8 mouse cellular contexts compared by ENCODE assay signal in the genomic region with DNA sequence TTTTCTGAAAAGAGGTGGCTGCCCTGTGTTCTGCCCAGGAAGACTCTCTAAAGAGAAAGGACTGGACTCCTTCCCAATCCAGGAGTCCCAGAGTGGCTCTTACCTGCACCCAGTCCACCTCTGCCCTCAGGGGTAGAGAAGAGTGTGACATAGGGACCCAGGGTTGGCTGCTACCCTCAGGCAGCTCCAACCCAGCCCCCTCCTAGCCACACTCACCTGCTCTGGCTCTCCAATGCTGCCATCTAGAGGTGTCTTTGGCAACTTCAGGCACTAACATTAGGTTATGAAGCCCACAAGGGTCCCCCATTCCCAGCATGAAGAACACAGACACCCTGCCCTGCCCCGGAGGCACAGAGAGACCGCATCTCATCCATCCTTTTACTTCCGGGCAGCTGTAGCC.
DNase-seq lines count a peak whose midpoint lies in the region; ATAC-seq and TF ChIP-seq lines count a peak whose summit lies in the region.

No protein-coding gene starts in this region.

- H3K27me3 ChIP-seq in liver, postnatal 0 days (ENCODE audit: insufficient read depth, low read length) = no peaks in the 10 kb centered on the region
- H3K27me3 ChIP-seq in liver, embryonic 12.5 days (replicated peaks) = 0 out of 2 replicates have a peak, but pooled peaks cover 4% of the 10 kb centered on the region
- no peaks in the 10 kb centered on the region for H3K27me3 ChIP-seq in forebrain, embryonic 16.5 days (replicated peaks; ENCODE audit: control insufficient read depth, insufficient read depth, low read length)
- H3K27me3 ChIP-seq in neural tube, embryonic 15.5 days (replicated peaks) = peaks cover 6% of the 10 kb centered on the region; the same call in 1 of the 2 replicates

- no peaks in the 10 kb centered on the region for H3K9me3 ChIP-seq in liver, postnatal 0 days (ENCODE audit: low read length)
- H3K9me3 ChIP-seq in liver, embryonic 12.5 days (replicated peaks) = no peaks in the 10 kb centered on the region
- H3K9me3 ChIP-seq in forebrain, embryonic 16.5 days (ENCODE audit: control insufficient read depth, low read length) = no peaks in the 10 kb centered on the region
- H3K9me3 ChIP-seq in neural tube, embryonic 15.5 days (replicated peaks) = no peaks in the 10 kb centered on the region

- DNase-seq in liver, postnatal 0 days = no peak
- DNase-seq in adrenal gland, postnatal 10 days = peak; percentile 68
- DNase-seq in layer of hippocampus, adult 9-11 months = peak; percentile 14
- DNase-seq in urinary bladder, postnatal 14 days (ENCODE audit: low spot score) = no peak
- DNase-seq in heart, adult 11 months = no peak

- no peaks in the 10 kb centered on the region for H3K36me3 ChIP-seq in liver, postnatal 0 days (replicated peaks; ENCODE audit: insufficient read depth, low read length)
- H3K36me3 ChIP-seq in liver, embryonic 12.5 days = no peaks in the 10 kb centered on the region
- no peaks in the 10 kb centered on the region for H3K36me3 ChIP-seq in forebrain, embryonic 16.5 days (ENCODE audit: control insufficient read depth, insufficient read depth)
- H3K36me3 ChIP-seq in neural tube, embryonic 15.5 days = no peaks in the 10 kb centered on the region

- no peak overlapping the region for H3K4me2 ChIP-seq in liver, postnatal 0 days (ENCODE audit: low read depth, low read length)
- no peak overlapping the region for H3K4me2 ChIP-seq in liver, embryonic 12.5 days
- H3K4me2 ChIP-seq in forebrain, embryonic 16.5 days (ENCODE audit: low read length) = no peak overlapping the region
- no peak overlapping the region for H3K4me2 ChIP-seq in neural tube, embryonic 15.5 days

- H3K4me3 ChIP-seq in liver, postnatal 0 days (ENCODE audit: low read depth, low read length) = no peak overlapping the region
- no peak overlapping the region for H3K4me3 ChIP-seq in liver, embryonic 12.5 days
- H3K4me3 ChIP-seq in forebrain, embryonic 16.5 days (replicated peaks; ENCODE audit: low read length) = no peak overlapping the region
- no peak overlapping the region for H3K4me3 ChIP-seq in neural tube, embryonic 15.5 days (replicated peaks)

- no peak for TF ChIP-seq EP300 in liver, postnatal 0 days (IDR thresholded peaks at IDR 0.05; ENCODE audit: low read depth)

- no peak overlapping the region for H3K9ac ChIP-seq in liver, postnatal 0 days (replicated peaks)
- H3K9ac ChIP-seq in liver, embryonic 12.5 days = no peak overlapping the region
- no peak overlapping the region; the same call in 1 of the 2 replicates for H3K9ac ChIP-seq in forebrain, embryonic 16.5 days (replicated peaks; ENCODE audit: low read depth, low read length)
- H3K9ac ChIP-seq in neural tube, embryonic 15.5 days (replicated peaks) = no peak overlapping the region

- TF ChIP-seq CTCF in liver, postnatal 0 days (IDR thresholded peaks at IDR 0.05; ENCODE audit: low read depth) = peak; percentile 42

- H3K4me1 ChIP-seq in liver, postnatal 0 days (ENCODE audit: insufficient read depth) = no peaks in the 10 kb centered on the region
- no peaks in the 10 kb centered on the region for H3K4me1 ChIP-seq in liver, embryonic 12.5 days
- peaks cover 11% of the 10 kb centered on the region for H3K4me1 ChIP-seq in forebrain, embryonic 16.5 days (replicated peaks; ENCODE audit: control insufficient read depth, insufficient read depth, low read length)
- H3K4me1 ChIP-seq in neural tube, embryonic 15.5 days = no peaks in the 10 kb centered on the region; the same call in 1 of the 2 replicates

- WGBS in liver, postnatal 0 days (ENCODE audit: insufficient replicate concordance) = 30% methylated on average over 3 of the region's 3 CpGs
- WGBS in liver, embryonic 12.5 days (ENCODE audit: insufficient replicate concordance) = 32% methylated on average over 3 of the region's 3 CpGs
- 28% methylated on average over 3 of the region's 3 CpGs for WGBS in forebrain, embryonic 16.5 days
- 44% methylated on average over 3 of the region's 3 CpGs for WGBS in neural tube, embryonic 15.5 days

- H3K27ac ChIP-seq in liver, postnatal 0 days (ENCODE audit: low read depth) = no peak overlapping the region
- H3K27ac ChIP-seq in liver, embryonic 12.5 days = no peak overlapping the region
- no peak overlapping the region for H3K27ac ChIP-seq in forebrain, embryonic 16.5 days (ENCODE audit: low read length)
- H3K27ac ChIP-seq in neural tube, embryonic 15.5 days (replicated peaks) = no peak overlapping the region

- no peak for ATAC-seq in liver, postnatal 0 days
- ATAC-seq in liver, embryonic 12.5 days = no peak
- peak; percentile 61; the same call in 1 of the 2 replicates for ATAC-seq in forebrain, embryonic 16.5 days
- peak; percentile 45; the same call in 1 of the 2 replicates for ATAC-seq in neural tube, embryonic 15.5 days (ENCODE audit: low FRiP score)

Comparison
In these comparisons a context has a peak if more than half of its experiments do, and no peak if none do; other contexts are left out.
1. ATAC-seq: peak in forebrain, embryonic 16.5 days (single experiment) and neural tube, embryonic 15.5 days (single experiment); none in liver, postnatal 0 days (single experiment) and liver, embryonic 12.5 days (single experiment).
2. DNase-seq: peak in adrenal gland, postnatal 10 days (single experiment) and layer of hippocampus, adult 9-11 months (single experiment); none in liver, postnatal 0 days (single experiment), urinary bladder, postnatal 14 days (single experiment) and heart, adult 11 months (single experiment).